9 mouse cellular contexts compared by ENCODE assay signal in the genomic region with DNA sequence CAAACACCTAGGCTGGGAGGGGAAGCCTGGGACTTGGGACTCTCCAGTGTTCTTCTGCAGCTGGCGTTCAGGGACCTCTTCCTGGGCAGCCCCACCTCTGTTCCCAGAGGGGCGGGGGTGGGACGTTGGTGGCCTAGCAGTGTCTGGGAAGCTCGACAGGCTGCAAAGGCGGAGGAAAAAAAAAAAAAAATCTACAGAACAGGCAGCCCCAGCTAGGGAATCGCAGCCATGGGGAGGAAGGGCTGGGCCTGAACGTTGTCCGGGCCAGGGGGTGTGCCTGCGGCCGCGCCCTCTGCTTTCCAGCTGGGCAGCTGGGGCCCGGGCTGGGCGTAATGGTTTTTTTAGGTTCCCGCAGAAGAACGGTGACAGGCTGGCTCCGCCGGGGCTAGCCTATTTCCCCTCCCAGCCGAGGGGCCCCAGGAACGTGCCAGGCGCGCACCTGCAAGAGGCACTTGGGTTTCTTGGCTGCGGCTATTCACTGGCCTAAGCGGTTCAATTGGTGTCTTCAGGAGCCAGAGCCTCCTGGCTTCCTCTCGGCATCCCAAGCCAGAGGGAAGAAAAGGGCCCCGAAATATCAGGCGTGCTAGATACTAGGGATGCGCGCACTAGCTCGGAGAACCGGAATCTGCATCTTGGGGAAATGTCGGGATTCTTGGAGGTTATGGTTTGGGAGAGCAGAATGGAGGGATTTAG.
DNase-seq lines count a peak whose midpoint lies in the region; ATAC-seq lines count a peak whose summit lies in the region.
"Had no signal": no experiment of that assay in that cellular context is flagged by ENCODE, and none has a peak within 500 bp of the region (broad histone marks: within the 10 kb centered on the region; RNA-seq: fewer than 3 reads in every experiment).

No protein-coding gene starts in this region.

- peak overlapping the region; percentile 44 for H3K4me2 ChIP-seq in forebrain, embryonic 14.5 days (ENCODE audit: low read length)
- H3K4me2 ChIP-seq in midbrain, embryonic 15.5 days = peak overlapping the region; percentile 53

- H3K27me3 ChIP-seq in forebrain, embryonic 14.5 days (replicated peaks; ENCODE audit: control insufficient read depth, insufficient read depth, low read length) = peaks cover 71% of the 10 kb centered on the region
- H3K27me3 ChIP-seq in midbrain, embryonic 15.5 days (replicated peaks) = 0 out of 2 replicates have a peak, but pooled peaks cover 6% of the 10 kb centered on the region

- H3K4me3 ChIP-seq in forebrain, embryonic 14.5 days (ENCODE audit: low read depth, low read length) = peak overlapping the region; percentile 17
- peak overlapping the region; percentile 22 for H3K4me3 ChIP-seq in midbrain, embryonic 15.5 days
- H3K4me3 ChIP-seq: megakaryocyte, embryonic 14.5 days had no signal

- peak overlapping the region; percentile 21; the same call in 1 of the 2 replicates for H3K9ac ChIP-seq in forebrain, embryonic 14.5 days (ENCODE audit: low read length)
- peak overlapping the region; percentile 38 for H3K9ac ChIP-seq in midbrain, embryonic 15.5 days

- no peak for ATAC-seq in forebrain, embryonic 14.5 days
- ATAC-seq in midbrain, embryonic 15.5 days (replicated peaks) = peak; percentile 13; the same call in 1 of the 2 replicates

- H3K36me3 ChIP-seq in forebrain, embryonic 14.5 days (ENCODE audit: control insufficient read depth, insufficient read depth, low read length) = no peaks in the 10 kb centered on the region
- no peaks in the 10 kb centered on the region for H3K36me3 ChIP-seq in midbrain, embryonic 15.5 days (replicated peaks)

- no peaks in the 10 kb centered on the region for H3K9me3 ChIP-seq in forebrain, embryonic 14.5 days (replicated peaks; ENCODE audit: control insufficient read depth, low read length)
- no peaks in the 10 kb centered on the region for H3K9me3 ChIP-seq in midbrain, embryonic 15.5 days
- H3K9me3 ChIP-seq: megakaryocyte, embryonic 14.5 days had no signal

- peak; percentile 30 to 57 for DNase-seq in kidney, postnatal 25 days
- no peak for DNase-seq in kidney, adult 11 months
- DNase-seq in forebrain, embryonic 14.5 days (ENCODE audit: low spot score) = no peak
- peak; percentile 34 to 51 for DNase-seq in kidney, postnatal 4 days
- no peak for DNase-seq in cerebellum, postnatal 25 days
- no peak for DNase-seq in frontal cortex, adult 2 months (ENCODE audit: extremely low spot score in 1 of 2, low spot score in 1 of 2)
- no peak for DNase-seq in ovary, adult 18-20 months (ENCODE audit: low spot score)

- H3K27ac ChIP-seq in forebrain, embryonic 14.5 days (ENCODE audit: low read depth, low read length) = no peak overlapping the region; the same call in 1 of the 2 replicates
- H3K27ac ChIP-seq in midbrain, embryonic 15.5 days = peak overlapping the region; percentile 81

- H3K4me1 ChIP-seq in forebrain, embryonic 14.5 days (ENCODE audit: control insufficient read depth, insufficient read depth, low read length) = peaks cover 16% of the 10 kb centered on the region
- peaks cover 73% of the 10 kb centered on the region for H3K4me1 ChIP-seq in midbrain, embryonic 15.5 days

- WGBS in forebrain, embryonic 14.5 days = 1% methylated on average over 31 of the region's 31 CpGs
- WGBS in midbrain, embryonic 15.5 days = 2% methylated on average over 31 of the region's 31 CpGs

Comparison
In these comparisons a context has a peak if more than half of its experiments do, and no peak if none do; other contexts are left out.
1. DNase-seq: peak in kidney, postnatal 25 days (2 of 2) and kidney, postnatal 4 days (2 of 2); none in kidney, adult 11 months (single experiment), forebrain, embryonic 14.5 days (single experiment), cerebellum, postnatal 25 days (0 of 2), frontal cortex, adult 2 months (0 of 2) and ovary, adult 18-20 months (single experiment).